Mouse (Mus musculus) lung, adult 2 months (tissue): ENCODE data around the gene Gpi1. TPM values are rescaled to one million over a fixed set of nuclear protein-coding genes. Genes with fewer than 3 reads are reported as not detected.

ENCODE experiments used
- DNase-seq: peaks from one replicate; pipeline ENCODE4 v3.0.0; 2022
- H3K4me1 ChIP-seq: fragments of 200-500 bp; 2 replicates; pipeline ENCODE4 v1.6.1; 2011; ENCODE audit warnings: low read length; ENCODE audit not compliant: control insufficient read depth, insufficient read depth
- H3K4me3 ChIP-seq: fragments of 200-500 bp; replicated peaks from 2 replicates; pipeline ENCODE3; 2011; ENCODE audit warnings: low read depth, mild to moderate bottlenecking, control low read depth, low read length; ENCODE audit errors: extremely low read depth
- CTCF ChIP-seq: fragments of 200-500 bp; IDR thresholded peaks from 2 replicates; pipeline ENCODE4 v1.5.1; 2011; ENCODE audit warnings: mild to moderate bottlenecking, low read length, control low read depth; ENCODE audit not compliant: insufficient read depth
- POLR2A ChIP-seq: fragments of 200-500 bp; IDR thresholded peaks from 2 replicates; pipeline ENCODE4 v1.6.1; 2011; ENCODE audit warnings: low read depth, mild to moderate bottlenecking, control low read depth, low read length, borderline replicate concordance; ENCODE audit errors: extremely low read depth
- WGBS: fragments of 180-500 bp; shearing (Covaris S2); methylation state at CpG from one replicate; pipeline ENCODE4 v1.1.7; 2018; 5-methylcytosine and 5-hydroxymethylcytosine counted together
- polyA plus RNA-seq: library from polyadenylated mRNA; depleted of rRNA; stranded (reverse); fragments of >200 nt; gene quantifications from 2 replicates; pipeline ENCODE4 v1.2.3, GENCODE M21; 2012

Gpi1 gene
- polyA plus RNA-seq, 1 experiment: 199 TPM

DNA sequence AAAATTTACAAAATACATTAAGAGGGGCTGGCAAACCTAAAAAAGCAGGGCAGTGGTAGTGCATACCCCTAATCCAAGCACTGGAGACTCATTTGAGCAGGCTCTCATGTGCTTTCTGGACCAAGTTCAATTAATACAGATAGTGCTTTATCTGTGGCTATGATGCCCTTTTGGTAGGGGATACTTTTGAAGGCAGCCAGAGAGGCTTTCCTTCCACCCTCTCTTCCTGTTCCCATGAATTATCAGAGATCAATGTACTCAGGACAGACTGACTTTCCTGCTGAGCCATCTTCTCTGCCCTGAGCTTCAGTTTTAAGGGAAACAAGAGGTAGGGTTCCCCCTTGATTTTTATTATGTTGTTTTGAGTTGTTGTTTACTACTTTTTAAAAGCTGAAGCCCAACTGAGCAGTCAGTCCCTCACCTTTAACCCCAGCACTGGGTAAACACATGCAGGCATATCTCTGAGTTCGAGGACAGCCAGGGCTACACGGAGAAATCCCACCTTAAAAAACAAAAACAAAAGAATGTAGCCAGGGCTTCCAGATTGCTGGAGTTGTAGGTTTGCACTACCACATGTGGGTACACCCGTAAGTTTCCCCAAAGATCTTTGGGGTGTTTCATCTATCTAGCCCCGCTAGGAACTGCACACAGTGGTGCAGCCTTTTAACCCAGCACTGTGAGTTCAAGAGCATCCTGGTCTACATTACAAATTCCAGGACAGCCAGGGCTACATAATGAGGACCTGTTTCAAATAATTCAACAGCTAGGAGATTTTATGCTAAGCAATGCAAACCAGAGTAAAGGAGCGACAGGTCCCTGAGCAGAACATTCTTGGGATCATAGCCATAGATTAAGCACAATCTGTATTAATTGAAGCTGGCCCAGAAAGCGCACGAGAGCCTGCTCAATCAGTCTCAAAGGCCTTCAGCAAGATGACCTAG lies 2.9 kb upstream of the Gpi1 start:
- Histone ChIP-seq H3K4me3 (peak overlapping the region; percentile 79), H3K4me1 (peaks cover 7% of the 10 kb centered on the region)
- WGBS: 37% methylated on average over 7 of the region's 7 CpGs
- TF ChIP-seq POLR2A (no peak), CTCF (no peak)
- no peak for DNase-seq

GRCm38 (mm10) chr7:34229691-34230111 lies 435 bp downstream of the Gpi1 start:
- DNase-seq: peak; percentile 53

DNA sequence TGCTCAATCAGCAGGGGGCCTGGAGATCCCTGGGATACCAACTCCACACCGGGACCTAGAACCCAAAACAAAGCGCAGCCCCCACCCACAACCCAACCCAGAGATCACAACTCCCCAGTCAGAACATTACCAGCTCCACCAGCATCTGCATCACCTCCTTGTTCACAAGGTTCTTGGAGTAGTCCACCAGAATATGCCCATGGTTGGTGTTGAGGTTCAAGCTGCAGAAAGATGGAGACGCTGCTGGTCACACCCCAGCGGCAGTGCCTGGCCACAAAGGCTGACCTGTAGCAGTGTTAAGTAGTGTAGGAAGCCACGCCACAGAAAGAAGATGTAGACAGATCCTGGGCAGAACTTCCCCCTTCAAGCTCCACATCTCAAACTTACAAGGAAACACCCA lies 983 bp downstream of the Gpi1 start:
- peak overlapping the region; percentile 79 for H3K4me3 ChIP-seq
- TF ChIP-seq CTCF (no peak), POLR2A (no peak)
- DNase-seq: no peak
- 14% methylated on average over 5 of the region's 5 CpGs for WGBS
- peaks cover 7% of the 10 kb centered on the region for H3K4me1 ChIP-seq

More at GRCm38 (mm10) chr7:34229691-34230111, 435 bp downstream of the Gpi1 start:
- Histone ChIP-seq H3K4me1 (peaks cover 7% of the 10 kb centered on the region), H3K4me3 (peak overlapping the region; percentile 79)
- WGBS: 0% methylated on average over 19 of the region's 19 CpGs
- no peak for TF ChIP-seq POLR2A
- no peak for TF ChIP-seq CTCF

DNA sequence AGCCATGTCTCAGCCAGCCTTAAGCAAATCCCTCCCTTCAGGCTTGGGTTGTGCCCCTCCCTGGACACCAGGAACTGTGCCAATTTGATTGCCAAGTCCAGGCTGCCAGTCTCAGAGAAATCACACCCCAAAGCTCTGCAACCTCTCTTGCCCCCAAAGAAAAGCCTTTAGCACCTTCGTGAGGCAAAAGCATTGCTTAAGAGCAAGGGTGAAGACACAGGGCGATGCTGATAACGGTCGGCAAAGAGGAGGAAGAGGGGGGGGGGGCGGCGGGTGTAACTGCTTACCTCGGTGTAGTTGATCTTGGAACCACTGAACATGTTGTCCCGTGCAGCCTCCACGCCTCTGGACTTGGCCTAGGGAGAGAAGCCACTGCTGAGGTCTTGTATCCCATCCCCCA lies 1.5 kb downstream of the Gpi1 start:
- H3K4me1 ChIP-seq: peaks cover 7% of the 10 kb centered on the region
- no peak for DNase-seq
- H3K4me3 ChIP-seq: peak overlapping the region; percentile 26
- WGBS: 8% methylated on average over 7 of the region's 9 CpGs
- TF ChIP-seq CTCF (no peak), POLR2A (no peak)

DNA sequence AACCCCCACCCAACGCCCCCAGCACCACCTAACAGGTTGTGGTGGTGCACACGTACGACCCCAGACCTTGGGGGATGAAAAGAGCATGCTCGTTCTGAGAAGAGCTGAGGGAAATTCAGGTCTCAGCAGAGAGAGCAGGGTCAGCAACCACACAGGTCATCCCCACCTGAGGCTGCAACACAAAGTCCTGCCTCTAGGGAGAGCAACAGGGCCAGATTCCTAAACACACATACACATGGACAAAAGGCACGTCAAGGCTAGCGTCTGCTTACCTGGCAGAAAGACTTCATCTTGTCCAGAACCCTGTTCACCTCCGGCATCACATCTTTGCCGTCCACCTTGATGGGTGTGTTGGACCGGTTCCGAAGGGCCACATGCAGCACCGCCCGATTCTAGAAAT lies 3.3 kb downstream of the Gpi1 start:
- Histone ChIP-seq H3K4me3 (no peak overlapping the region), H3K4me1 (peaks cover 4% of the 10 kb centered on the region)
- TF ChIP-seq CTCF (no peak), POLR2A (no peak)
- WGBS: 87% methylated on average over 12 of the region's 12 CpGs
- DNase-seq: no peak

GRCm38 (mm10) chr7:34226086-34226485 lies 4.0 kb downstream of the Gpi1 start:
- no peak for TF ChIP-seq POLR2A
- no peak for TF ChIP-seq CTCF
- no peak overlapping the region for H3K4me3 ChIP-seq
- peaks cover 4% of the 10 kb centered on the region for H3K4me1 ChIP-seq
- DNase-seq: no peak
- WGBS: 69% methylated on average over 8 of the region's 8 CpGs

GRCm38 (mm10) chr7:34224308-34224707 lies 5.8 kb downstream of the Gpi1 start:
- Histone ChIP-seq H3K4me3 (no peak overlapping the region), H3K4me1 (peaks cover 3% of the 10 kb centered on the region)
- WGBS: 81% methylated on average over 6 of the region's 6 CpGs
- no peak for DNase-seq
- TF ChIP-seq POLR2A: no peak

DNA sequence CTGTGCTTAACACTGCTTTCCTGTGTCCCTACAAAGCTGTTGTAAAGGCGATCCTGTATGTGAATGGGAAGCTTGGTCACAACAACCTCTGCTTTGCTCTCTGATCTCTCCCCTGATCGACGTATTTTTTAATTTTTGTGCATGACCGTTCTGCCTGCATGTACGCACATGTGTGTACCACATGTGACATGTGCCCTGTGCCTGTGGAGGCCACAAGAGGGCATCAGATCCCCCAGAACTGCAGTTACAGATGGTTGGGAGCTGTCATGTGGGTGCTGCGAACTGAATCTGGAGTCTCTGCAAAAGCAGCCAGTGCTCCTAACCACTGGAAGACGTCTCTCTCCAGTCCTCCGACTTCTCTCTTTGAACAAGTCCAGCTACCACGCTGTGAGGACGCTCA lies 7.8 kb downstream of the Gpi1 start:
- WGBS: 96% methylated on average over 10 of the region's 10 CpGs
- TF ChIP-seq POLR2A (no peak), CTCF (0 out of 2 replicates have a peak, but pooled peaks have one; percentile 1)
- DNase-seq: no peak
- no peaks in the 10 kb centered on the region for H3K4me1 ChIP-seq
- no peak overlapping the region for H3K4me3 ChIP-seq

- WGBS: 77% methylated on average over 9 of the region's 9 CpGs
- H3K4me3 ChIP-seq: no peak overlapping the region
- H3K4me1 ChIP-seq: no peaks in the 10 kb centered on the region
- no peak for DNase-seq
- TF ChIP-seq CTCF (no peak), POLR2A (no peak)
These were observed 8.4 kb downstream of the Gpi1 start for GRCm38 (mm10) chr7:34221594-34222250.
